Mouse (Mus musculus): ENCODE measurements around the gene Fam90a1a.
"Not testable (repeated sequence)": the region's sequence is repeated elsewhere in the genome, so short reads cannot be mapped to it uniquely, and the experiment has no call there.

Fam90a1a gene

DNA sequence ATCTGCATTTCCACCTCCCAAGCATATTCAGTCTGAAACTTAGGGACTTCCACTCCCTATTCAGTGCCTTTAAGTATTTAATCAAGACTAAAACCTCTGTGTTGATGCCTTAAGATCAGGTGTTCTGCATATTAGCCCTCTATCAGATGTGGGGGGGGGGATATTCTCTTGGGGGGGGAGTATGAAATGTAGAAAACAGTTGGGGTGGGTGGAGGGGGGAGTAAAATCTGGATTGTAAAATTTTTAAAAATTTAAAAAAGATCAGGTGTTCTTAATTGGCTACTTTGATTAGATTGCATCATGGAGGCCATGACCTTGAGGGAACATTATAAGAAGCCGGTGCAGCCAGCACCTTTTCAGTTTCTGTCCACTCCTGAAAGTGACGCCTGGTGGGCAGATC, at the start of gene Fam90a1a:
Gene Fam90a1a (plus strand): TSS at position 301 of the 400 bp plus-strand sequence.
- no peak for DNase-seq (ENCODE audit: low read depth)

DNA sequence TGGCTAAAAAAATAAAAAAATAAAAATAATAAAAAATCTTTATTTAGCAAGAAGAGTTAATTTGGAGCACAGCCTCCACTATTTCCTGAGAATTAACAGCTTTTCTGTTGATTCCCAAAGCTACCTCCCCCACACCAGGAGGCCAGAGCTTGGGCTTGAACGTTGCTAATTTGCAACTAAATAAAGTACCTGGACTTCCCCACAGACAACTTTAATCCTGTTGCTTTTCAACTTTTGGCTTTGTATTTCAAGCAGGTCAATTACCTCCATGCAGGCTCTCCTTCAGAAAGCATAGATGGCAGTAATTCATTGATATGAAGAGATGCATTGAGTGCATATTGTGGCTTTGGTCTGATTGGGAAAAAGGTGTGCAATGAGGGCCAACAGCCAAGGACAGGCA, 46.6 kb upstream of the Fam90a1a start:
- no peak for DNase-seq (ENCODE audit: low read depth)

DNA sequence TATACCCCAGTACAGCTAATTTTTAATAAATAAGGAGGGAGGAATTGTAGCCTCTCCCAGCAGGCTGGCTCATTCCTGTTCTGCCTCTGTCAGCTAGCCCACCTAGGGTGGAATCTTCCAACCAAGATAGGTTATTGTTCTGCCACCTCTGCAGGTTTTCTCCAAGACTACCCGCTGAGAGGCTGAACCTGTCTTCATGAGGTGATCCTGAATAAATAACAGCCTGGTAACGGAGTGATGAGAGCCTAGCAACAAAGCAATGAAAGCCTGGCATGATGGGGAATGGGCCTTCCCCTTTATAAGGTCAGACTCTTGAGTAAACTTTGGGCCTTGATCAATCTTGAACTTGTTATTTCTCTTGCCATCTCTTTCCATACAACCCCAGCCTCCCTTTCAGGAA, 46.0 kb upstream of the Fam90a1a start:
- no peak for DNase-seq (ENCODE audit: low read depth)

DNA sequence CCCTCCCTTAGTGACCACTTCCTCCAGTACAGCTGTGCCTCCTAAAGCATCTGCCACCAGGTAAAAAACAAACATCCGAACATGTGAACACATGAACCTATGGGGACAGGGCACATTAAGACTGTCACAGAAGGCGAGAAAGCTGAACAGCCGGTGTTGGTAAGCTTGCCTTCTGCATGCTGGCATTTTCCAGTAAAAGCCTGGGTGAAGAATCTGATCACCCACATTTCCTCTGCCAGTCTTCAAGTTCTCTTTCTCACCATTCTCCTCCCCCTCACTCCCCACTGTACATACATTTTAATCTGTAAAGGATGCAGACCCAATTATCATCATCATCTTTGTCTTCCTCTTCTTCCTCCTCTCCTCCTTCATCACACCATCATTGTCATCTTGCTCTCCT, 42.9 kb upstream of the Fam90a1a start:
- DNase-seq (ENCODE audit: low read depth), result no peak

DNA sequence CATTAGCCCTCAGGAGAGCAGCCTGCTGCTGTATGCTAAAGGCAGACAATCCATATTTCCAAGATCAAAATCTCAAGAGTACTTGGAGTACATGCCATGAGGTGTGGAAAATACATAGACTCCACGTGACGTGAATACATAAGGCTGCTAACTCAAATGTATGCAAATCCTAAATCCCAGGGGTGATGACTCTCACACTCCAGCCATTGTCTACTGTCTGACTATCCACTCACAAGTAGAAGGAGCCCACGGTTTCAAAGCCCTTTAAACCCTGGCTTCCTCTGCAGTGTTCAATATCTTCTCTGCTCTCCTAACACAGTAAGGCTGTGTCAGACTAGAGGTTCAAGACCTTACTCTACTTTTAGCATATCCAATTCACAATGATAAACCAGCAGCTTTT, 27.8 kb upstream of the Fam90a1a start:
- DNase-seq (ENCODE audit: low read depth), result not testable (repeated sequence)

- DNase-seq (ENCODE audit: low read depth), result no peak
These were observed 25.9 kb upstream of the Fam90a1a start, which contains the start of gene Defb15 for GRCm38 (mm10) chr8:21932610-21933009. TSS of gene Defb15 (minus strand) at chr8:21932710.

DNA sequence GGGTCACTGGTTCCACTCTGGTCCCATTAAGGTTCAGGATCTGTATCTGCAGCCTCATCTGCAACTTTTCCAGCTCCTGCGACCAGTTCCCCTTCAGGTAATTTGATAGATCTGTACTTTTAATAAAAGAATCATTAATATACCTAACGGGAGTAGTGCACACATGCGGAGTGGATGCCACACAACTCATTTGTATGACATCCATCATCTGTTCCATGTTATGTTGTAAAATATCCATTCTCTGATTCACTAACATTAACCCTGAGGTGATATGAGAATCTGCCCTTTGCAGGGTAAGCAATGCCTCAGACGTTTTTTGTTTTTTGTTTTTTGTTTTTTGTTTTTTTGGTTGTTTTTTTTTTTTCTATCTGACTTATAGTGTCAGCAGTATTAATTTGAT, 20.5 kb upstream of the Fam90a1a start, which contains the start of gene Defb35:
Gene Defb35 (plus strand): TSS at position 301 of the 400 bp plus-strand sequence.
- DNase-seq (ENCODE audit: low read depth), result not testable (repeated sequence)

GRCm38 (mm10) chr8:21946462-21946861, 12.1 kb upstream of the Fam90a1a start, which contains the start of gene Defb13:
TSS of gene Defb13 (plus strand) at chr8:21946762.
- no peak for DNase-seq (ENCODE audit: low read depth)

DNA sequence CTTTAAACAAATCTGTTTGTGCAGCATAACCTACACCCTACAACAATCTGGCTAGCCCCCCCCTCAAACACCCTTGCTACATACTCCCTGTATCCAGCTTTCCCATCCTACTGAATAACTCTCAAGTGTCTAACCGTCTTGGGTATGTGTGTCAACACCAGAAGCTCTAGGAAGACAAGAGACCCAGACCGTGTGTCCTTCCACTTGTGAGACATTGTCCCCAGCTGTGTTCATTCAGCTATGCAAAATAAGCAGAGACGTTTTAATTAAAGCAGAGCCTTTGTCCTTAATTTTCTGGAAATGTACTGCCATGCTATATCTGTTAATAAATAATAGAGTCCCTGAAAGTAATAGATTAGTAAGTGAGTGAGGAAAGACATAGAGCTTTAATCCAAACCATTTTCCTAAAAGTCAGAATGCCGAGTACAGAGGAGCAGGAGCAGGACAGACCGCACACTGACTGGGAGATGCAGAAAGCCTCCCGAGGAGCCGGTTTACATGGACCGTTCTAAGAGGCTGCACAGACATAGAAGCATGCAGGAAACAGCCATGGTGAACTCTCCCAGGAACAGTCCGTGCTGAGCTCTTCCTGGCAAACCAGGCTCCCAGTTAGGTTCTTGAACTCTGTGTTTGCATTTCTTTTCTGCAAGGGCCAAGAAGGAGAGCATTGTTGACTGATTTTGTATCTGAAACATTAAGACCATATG, 11.1 kb upstream of the Fam90a1a start:
- DNase-seq (ENCODE audit: low read depth), result no peak

DNA sequence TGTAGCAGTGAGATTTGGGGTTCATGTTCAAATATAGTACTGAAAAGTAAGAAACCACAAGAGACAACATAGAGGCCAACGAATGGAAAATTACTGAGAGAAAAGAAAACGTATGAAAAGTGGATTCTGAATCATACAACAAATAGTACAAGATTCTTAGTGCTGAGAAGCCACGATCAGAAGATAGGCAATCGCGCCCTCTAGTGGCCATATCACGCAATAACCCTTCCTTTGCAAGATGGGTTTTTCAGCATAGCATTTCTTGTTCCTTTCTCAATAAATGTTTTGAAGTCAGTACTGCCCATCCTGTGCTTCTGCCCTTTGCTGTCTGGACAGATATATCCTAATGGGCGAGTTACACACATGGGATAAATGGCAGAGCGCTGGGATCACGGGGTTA, 3.2 kb upstream of the Fam90a1a start:
- peak; percentile 27 for DNase-seq (ENCODE audit: low read depth)

GRCm38 (mm10) chr8:21956336-21956735, 2.2 kb upstream of the Fam90a1a start:
- DNase-seq (ENCODE audit: low read depth), result no peak

GRCm38 (mm10) chr8:21966646-21967045, 8.1 kb downstream of the Fam90a1a start:
- no peak for DNase-seq (ENCODE audit: low read depth)

GRCm38 (mm10) chr8:21969475-21969874, 11.0 kb downstream of the Fam90a1a start, which contains the start of gene Ccdc70:
TSS of gene Ccdc70 (plus strand) at chr8:21969775.
- DNase-seq (ENCODE audit: low read depth), result no peak

DNA sequence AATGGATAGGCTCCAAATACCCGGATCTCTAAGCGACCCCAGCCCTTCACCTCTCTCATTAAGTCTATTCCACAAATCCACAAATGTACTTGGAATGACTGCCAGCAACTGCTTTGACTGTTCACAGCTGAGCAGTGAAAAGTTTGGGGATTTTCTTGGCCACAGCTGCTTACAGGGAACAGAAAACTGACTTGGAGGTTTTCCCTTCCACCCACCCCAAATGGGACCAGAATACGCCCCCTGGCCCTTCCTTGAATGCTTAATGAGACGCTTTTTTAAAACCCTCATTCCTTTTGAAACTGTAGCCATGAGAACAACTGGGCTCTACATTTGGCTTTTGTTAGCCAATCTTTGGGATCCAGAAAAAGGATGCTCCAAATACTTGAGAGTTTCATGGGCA, 19.7 kb downstream of the Fam90a1a start:
- no peak for DNase-seq (ENCODE audit: low read depth)

GRCm38 (mm10) chr8:21981664-21982337, 23.3 kb downstream of the Fam90a1a start:
- no peak for DNase-seq (ENCODE audit: low read depth)

- no peak for DNase-seq (ENCODE audit: low read depth)
These were observed 33.7 kb downstream of the Fam90a1a start for GRCm38 (mm10) chr8:21992184-21992583.

GRCm38 (mm10) chr8:21995181-21995580, 36.7 kb downstream of the Fam90a1a start:
- DNase-seq (ENCODE audit: low read depth), result no peak

GRCm38 (mm10) chr8:22004750-22005522, 46.4 kb downstream of the Fam90a1a start:
- no peak for DNase-seq (ENCODE audit: low read depth)

DNA sequence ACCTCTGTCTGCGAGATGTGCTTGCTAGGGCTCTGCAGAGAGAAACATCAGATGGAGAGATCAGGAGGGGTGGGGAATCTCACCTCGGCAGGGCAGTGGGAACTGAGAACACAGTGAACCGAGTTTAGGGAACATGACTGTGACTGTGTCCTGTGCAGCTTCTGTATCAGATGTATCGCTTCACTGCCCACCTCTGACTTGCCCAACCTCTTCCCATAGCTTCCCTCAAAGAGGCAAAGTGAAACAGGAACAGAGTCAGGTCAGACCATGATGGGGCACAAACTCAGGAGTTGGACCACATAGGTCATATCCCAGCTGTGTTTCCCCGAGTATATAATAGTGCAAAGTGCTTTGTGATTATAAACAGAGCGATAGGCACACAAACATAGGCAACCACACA, 47.9 kb downstream of the Fam90a1a start:
- DNase-seq (ENCODE audit: low read depth), result no peak

- no peak for DNase-seq (ENCODE audit: low read depth)
These were observed 50.9 kb downstream of the Fam90a1a start for GRCm38 (mm10) chr8:22009403-22009802.

GRCm38 (mm10) chr8:22013034-22013707, 54.7 kb downstream of the Fam90a1a start:
- DNase-seq (ENCODE audit: low read depth), result no peak
